Mouse (Mus musculus) common myeloid progenitor, adult 5-6 weeks (primary cell): ENCODE results near the gene Chrnd. TPM values are rescaled to one million over a fixed set of nuclear protein-coding genes. Genes with fewer than 3 reads are reported as not detected.

Source experiments
- ATAC-seq: replicated peaks from 2 replicates; pipeline ENCODE4 v1.8.0; 2016; ENCODE audit warnings: low read depth, mild to moderate bottlenecking, moderate TSS enrichment, inconsistent platforms; ENCODE audit not compliant: poor library complexity, severe bottlenecking
- total RNA-seq: library from RNA; stranded (forward); fragments of 200-1000, 187-1606 nt; gene quantifications from 2 replicates; pipeline ENCODE4 v1.2.3, GENCODE M21; 2017

Gene Chrnd
- total RNA-seq, 1 experiment from 2014 or later: not detected

GRCm38 (mm10) chr1:87183998-87184750 is 6.2 kb upstream of the Chrnd start:
- no peak for ATAC-seq

- peak; percentile 49 for ATAC-seq
These were observed 5.7 kb upstream of the Chrnd start for GRCm38 (mm10) chr1:87184751-87185139.

DNA sequence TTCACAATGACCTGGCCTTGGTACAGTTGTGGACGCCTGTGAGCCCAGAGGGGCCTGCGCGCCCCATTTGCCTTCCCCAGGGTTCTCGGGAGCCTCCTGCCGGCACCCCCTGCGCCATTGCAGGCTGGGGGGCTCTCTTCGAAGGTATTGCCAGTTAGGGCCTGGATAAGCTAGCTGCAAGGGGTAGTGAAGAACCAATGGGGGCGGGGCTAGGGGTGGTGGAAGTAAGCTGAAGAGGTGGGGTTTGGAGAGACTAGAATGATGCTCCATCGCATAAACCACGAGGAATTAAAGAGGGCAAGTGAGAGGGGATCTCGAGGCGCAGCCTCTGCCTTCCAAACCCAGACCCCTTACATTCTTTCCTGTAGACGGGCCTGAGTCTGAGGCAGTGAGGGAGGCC is 4.9 kb upstream of the Chrnd start:
- ATAC-seq: no peak

DNA sequence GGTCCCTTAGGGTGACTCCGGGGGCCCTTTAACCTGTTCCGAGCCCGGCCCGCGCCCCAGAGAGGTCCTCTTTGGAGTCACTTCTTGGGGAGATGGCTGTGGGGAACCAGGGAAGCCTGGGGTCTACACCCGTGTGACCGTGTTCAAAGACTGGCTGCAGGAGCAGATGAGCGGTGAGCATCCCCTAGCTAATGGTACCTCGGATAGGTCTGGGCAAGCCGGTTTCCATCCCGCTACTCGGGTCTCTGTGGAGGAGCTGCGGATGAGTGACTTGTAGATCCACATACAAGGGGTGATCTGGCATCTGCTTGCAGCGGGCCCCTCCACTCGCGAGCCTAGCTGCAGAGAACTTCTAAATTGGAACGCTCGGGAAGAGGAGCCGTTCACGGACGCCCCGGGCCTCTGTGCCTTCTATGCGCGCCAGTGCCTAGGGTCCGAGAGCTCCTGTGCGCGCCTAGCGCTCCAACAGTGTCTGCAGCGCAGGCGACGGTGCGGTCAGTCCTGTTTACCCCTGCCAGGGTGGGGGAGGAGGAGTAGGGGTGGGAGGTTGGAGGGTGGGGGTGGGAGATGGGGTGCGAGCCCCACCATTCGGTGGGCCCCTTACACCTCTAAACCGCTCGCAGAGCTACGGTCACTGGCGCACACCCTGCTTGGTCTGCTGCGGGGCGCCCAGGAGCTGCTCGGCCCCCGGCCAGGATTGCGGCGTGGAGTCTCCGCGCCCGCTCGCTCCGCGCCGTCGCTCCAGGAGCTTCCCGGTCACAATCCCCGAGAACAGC is 4.0 kb upstream of the Chrnd start:
- no peak for ATAC-seq

DNA sequence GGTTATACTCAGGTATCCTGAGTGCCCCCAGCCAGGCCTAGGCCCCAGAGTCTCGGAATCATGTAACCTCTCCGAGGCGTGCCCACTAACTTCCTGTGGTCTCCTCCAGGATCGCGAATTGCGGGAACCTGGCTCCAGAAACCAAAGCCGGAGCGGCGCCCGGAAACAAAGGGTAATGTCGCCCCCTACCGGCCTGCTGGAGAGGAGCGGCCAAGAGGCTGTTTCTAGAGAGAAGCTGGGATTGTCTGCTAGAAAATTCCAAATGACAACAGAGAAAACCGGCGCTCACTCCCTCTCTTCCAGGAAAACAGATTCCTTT is 3.4 kb upstream of the Chrnd start:
- ATAC-seq: peak; percentile 68

DNA sequence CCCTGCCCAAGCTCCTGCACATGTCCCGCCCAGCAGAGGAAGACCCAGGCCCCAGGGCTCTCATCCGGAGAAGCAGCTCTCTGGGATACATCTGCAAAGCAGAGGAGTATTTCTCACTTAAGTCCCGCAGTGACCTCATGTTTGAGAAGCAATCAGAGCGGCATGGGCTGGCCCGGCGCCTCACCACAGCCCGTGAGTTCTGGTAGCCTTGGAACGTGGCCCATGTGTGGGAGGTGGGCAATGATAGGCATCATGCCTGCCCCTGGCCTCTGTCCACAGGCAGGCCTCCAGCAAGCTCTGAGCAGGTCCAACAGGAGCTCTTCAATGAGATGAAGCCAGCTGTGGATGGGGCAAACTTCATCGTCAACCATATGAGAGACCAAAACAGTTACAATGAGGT is 6.9 kb downstream of the Chrnd start:
- no peak for ATAC-seq

DNA sequence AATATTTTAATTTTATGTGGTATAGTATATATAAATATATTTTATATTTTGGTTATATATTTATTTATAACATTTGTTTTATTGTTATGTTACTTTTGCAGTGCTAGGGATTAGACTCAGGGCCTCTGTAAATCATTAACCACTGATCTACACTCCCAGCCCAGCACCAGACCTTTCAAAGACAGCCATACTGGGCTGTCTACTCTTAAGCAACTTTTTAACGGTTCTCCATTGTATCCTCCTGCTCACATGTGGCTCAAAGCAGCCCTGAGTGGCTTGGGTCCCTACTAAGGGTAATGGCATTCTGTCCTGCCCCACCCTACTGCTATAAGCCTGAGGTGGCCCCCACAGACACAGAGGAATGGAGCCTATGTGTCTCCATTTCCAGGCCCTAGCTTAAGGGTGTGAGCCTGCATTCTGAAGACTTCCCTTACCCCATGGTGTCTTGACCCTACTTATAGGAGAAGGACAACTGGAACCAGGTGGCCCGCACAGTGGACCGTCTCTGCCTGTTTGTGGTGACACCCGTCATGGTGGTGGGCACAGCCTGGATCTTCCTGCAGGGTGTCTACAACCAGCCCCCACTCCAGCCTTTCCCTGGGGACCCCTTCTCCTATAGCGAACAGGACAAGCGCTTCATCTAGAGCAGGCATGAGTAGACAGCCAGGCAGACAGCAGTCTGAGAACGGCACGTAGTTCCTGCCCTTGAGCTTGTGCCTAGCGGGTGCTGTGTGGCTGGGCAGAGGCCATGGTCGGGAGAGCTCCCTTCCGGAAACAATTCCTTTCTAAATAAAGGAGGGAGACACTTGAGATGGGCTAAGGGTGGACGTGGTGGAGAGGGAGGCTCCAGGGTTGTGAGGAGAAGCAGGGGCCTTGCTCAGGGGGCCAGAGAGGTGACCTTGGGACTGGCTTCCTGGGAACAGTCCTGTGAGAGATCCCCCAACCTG is 8.0 kb downstream of the Chrnd start:
- ATAC-seq: no peak

DNA sequence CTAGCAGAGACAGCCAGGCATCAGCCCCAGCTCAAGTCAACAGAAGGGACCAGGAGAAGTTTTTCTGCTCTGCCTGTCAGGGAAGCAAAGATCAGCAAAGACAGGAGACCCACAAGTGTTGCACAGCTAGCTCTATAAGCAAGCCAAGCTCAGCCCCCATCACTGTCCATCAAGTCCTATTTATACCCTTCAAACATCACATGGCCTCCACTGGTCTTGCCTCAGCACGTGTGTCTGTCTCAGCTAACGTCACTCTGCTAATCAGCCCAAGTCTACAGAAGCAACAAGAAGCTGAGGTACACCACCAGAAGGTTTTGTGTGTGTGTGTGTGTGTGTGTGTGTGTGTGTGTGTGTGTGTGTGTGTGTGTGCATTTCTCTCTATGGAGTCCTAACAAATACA is 10.4 kb downstream of the Chrnd start:
- no peak for ATAC-seq

DNA sequence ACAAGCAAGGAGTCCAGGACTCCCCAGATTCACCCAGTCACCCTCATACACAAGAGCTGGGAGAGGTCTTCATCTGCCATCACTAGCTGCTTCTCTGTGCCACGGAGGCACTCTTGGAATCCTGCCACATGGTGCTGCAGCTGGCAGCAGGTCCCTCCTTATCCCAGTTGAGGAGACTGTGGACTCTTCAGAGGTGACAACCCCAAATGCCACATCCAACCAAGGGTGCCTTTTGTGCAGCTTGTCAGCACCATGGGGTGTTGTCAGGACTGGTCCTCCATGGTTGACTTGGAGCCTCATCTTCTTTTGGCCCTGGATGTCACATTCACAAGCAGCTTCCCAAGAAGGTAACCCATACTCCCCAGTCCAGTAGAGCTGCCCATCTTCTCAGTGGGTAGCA is 11.4 kb downstream of the Chrnd start:
- ATAC-seq: no peak

GRCm38 (mm10) chr1:87203779-87204178 is 13.4 kb downstream of the Chrnd start:
- no peak for ATAC-seq

GRCm38 (mm10) chr1:87204465-87204864 is 14.1 kb downstream of the Chrnd start, which contains the start of gene Chrng:
Gene Chrng (plus strand): TSS chr1:87204657.
- no peak for ATAC-seq

DNA sequence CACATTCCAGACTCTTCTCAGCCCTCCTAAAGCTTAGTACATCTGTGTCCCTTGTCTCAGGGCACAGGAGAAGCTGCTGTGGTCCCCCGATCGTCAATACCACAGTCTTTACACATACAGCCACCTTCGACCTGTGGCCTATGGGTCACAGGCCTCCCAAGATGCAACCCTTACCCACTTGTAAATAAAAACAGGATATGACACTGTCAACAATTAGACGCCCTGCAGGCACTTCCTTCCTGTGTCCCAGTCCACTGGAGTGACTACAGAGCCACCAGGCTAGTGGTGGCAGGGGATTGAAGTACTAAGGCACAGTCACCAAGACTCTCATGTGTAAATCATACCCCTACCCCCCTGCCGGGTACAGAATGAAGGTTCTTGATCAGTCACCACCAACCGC is 14.6 kb downstream of the Chrnd start:
- no peak for ATAC-seq

- no peak for ATAC-seq
These were observed 15.1 kb downstream of the Chrnd start for GRCm38 (mm10) chr1:87205502-87205901.

DNA sequence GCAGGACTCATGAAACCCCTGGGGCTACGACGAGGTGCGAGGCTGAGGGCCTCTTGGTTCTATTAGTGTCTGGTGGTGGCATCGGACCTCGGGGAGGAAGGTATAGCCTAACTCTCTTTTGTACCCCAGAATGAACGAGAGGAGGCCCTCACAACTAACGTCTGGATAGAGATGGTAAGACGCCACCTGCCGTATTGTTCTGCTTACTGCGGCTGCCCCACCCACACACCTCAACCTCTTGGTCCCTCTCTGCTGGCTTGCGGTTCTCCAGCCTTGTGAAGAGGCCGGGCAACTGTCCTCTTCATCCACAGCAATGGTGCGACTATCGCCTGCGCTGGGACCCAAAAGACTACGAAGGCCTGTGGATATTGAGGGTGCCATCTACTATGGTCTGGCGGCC is 15.9 kb downstream of the Chrnd start:
- ATAC-seq: peak; percentile 67

GRCm38 (mm10) chr1:87211431-87211830 is 21.0 kb downstream of the Chrnd start:
- ATAC-seq: no peak

GRCm38 (mm10) chr1:87213735-87214704 is 23.6 kb downstream of the Chrnd start, which contains the start of gene Eif4e2:
Gene Eif4e2 (plus strand): TSS chr1:87213914.
- peak; percentile 96 for ATAC-seq

DNA sequence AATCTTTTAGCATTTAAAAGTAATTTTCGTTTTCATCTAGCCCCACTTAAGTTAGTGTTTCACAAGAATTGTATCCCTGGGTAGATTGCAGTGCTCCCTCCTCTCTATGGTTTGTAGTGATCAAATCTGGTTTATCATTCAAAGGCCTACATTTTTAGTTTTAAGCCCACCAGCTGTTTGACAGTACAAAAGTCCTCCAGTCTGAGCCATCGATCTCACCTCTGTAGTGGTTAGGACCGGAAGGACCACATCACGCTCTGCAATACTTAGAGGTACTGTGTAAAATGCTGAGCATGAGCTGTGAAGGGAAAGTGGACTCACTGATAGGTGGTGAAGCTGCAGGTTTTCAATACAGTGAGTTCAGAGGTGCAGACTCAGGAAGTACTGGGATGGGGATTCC is 24.3 kb downstream of the Chrnd start:
- no peak for ATAC-seq

- ATAC-seq: no peak
These were observed 27.5 kb downstream of the Chrnd start for GRCm38 (mm10) chr1:87217938-87218337.

- ATAC-seq: no peak
These were observed 35.3 kb downstream of the Chrnd start for GRCm38 (mm10) chr1:87225739-87226138.
